Mouse (Mus musculus) thymus, postnatal 36 days (tissue): Measurements from ENCODE around the gene Eef1a2.
A peak's percentile ranks its signal among the peaks of the same experiment; 100 is the strongest.
"Not testable (repeated sequence)": the region's sequence is repeated elsewhere in the genome, so short reads cannot be mapped to it uniquely, and the experiment has no call there.

Experiments
- DNase-seq, 2 experiments: peaks; one replicate each; pipeline ENCODE4 v3.0.0; 2022; ENCODE audit warnings: mixed read lengths in 2 of 2

The Eef1a2 gene

DNA sequence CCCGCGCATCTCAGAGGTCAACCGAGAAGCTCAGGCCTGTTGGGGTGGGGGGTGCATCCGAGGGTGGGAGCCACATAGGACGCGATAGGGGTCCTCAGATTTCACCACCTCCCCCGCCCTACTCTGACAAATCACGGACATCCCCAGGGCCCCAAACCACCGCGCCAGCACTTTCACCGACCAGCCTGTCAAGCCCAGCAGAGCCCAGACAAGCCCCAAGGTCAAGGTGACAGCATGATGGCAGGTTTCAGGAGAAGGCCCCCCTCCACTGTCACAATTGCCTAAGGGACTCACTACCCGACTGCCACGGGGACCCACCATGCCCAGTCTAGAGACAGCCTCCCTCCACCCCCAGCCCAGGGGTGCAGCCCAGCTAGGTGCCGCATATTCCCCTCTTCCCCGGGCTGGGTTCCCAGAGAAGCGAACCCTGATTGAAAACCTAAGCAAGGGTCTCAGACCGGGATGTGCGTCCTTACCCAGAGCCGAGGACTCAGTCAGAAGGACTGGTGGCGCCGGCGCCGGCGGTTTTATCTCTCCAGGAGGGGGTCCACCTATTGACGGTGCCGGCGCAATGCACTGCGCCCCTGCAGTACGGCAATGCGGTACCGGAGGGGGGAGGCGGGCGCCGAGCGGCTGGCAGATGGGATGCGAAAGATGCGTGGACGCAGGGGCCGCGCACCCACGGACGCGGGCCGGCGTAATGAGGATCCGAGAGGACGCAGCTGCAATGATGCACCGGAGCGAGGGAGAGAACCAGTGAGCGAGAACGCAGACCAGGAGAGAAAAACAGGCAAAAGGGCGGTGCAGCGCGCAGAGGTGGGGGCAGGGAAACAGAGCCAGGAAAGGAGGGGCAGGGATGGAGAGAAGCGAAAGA, at the start of gene Eef1a2:
Gene Eef1a2, minus strand, starts transcription at position 767 of the 874 bp plus-strand sequence.
- DNase-seq: no peak

DNA sequence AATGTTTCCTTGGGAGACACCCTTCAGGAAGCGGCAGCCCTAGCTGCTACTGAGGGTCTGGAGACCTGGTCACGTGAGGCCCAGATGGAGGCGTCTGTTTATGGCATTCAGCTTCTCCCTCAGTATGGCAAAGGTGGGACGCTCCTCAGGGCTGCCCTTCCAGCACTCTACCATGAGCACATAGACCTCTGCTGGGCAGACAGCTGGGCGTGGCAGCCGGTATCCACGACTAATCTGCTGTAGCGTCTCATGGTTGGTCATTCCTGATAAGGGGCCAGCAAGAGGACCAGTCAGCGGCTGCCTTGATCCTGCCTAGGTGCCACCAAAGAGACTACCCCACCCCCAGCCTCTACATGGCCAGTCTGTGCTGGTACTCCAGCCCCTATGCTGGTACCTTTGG, 49.3 kb upstream of the Eef1a2 start:
- DNase-seq: no peak

- DNase-seq: no peak
Measured at GRCm38 (mm10) chr2:181205678-181206077, 48.9 kb upstream of the Eef1a2 start.

GRCm38 (mm10) chr2:181202886-181203285, 46.1 kb upstream of the Eef1a2 start:
- DNase-seq: no peak

GRCm38 (mm10) chr2:181202422-181202821, 45.6 kb upstream of the Eef1a2 start, which contains the start of gene Ptk6:
Gene Ptk6 (minus strand): TSS chr2:181202789.
- no peak for DNase-seq

DNA sequence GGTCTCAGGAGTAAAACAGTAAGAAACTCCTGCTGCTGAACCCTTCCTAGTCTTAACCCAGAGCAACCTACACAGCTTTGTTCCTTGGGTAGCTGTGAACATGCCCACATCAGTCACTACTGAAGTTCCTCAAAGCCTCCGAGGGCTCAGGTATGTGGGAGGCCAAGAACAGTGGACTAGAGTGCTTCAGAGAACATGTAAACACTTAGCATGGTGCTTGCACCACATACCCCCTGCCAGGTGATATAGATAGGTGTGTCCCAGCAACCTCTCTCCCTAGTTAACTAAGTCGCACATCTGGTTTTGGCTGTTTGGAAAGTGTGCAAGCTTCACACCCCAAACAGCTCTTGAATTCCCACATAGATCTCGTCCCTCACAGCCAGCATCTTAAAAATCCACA, 44.8 kb upstream of the Eef1a2 start:
- no peak for DNase-seq

DNA sequence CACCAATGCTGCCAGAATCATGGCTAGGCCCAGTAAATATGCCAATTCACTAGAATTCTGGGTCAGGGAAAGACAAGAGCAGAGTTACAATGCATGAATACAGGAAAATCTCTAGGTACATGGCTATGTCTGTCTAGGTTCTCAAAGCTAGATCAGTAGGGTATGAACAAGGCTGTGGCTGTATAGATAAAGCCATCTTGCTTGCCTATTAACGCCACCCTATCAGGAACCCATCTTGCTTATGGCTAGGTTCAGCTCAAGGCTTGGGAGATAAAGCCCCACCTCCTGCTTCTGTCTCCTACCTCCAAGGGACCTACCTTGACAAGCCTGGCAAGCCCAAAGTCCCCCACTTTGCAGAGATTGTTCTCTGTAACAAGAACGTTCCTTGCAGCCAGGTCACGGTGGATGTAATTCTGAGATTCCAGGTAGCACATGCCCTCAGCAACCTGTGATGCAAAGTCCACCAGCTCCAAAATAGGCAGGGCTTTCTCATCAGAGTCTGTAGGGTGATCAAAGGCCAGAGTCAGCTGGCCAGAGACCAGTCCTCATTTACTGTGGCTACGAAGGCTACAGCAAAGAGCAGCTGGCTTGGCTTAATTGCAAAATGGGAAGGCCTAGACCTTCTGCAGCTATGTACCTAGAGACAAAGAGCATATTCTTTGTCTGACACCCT, 40.0 kb upstream of the Eef1a2 start:
- no peak for DNase-seq

GRCm38 (mm10) chr2:181193044-181193443, 36.2 kb upstream of the Eef1a2 start:
- no peak for DNase-seq

DNA sequence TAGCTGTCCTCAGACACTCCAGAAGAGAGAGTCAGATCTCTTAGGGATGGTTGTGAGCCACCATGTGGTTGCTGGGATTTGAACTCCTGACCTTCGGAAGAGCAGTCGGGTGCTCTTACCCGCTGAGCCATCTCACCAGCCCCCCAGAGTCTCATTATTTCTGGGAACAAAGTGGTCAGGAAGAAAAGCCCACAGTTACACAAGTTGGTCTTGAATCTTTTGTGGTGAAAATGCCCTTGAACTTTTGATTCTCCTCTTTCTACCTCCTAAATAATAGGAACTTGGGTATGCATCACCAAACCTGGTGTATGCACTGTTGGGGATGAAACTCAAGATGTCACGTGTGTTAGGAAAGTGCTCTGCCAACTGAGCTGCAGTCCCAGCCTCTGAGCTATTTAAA, 35.1 kb upstream of the Eef1a2 start:
- DNase-seq: no peak

- not testable (repeated sequence) for DNase-seq
Measured at GRCm38 (mm10) chr2:181191385-181191784, 34.6 kb upstream of the Eef1a2 start.

- no peak for DNase-seq
Measured at GRCm38 (mm10) chr2:181189321-181189720, 32.5 kb upstream of the Eef1a2 start.

DNA sequence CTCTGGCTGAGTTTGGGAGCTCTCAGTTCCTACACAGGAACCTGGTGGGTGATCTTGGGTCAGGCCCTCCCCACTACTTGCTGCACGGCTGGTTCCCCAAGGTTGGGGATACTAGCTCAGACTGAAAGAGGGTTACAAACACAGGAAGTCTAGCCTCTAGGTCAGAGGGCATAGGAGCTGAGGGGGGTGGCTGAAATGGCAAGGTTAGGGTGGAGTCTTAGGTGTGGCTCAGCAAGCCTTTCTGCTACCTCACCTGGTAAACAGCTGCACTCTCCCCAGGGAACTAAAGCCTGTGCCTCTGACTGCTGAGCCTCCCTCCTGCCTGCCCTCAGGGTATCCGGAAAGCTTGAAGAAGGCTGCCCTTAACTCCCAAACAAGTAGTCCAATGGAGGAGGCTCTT, 31.9 kb upstream of the Eef1a2 start:
- peak; percentile 6 to 28 for DNase-seq

- peak; percentile 94 to 97 for DNase-seq
Measured at GRCm38 (mm10) chr2:181187121-181188000, 30.5 kb upstream of the Eef1a2 start, which contains the start of gene Ppdpf. Gene Ppdpf (plus strand): TSS chr2:181187247.

DNA sequence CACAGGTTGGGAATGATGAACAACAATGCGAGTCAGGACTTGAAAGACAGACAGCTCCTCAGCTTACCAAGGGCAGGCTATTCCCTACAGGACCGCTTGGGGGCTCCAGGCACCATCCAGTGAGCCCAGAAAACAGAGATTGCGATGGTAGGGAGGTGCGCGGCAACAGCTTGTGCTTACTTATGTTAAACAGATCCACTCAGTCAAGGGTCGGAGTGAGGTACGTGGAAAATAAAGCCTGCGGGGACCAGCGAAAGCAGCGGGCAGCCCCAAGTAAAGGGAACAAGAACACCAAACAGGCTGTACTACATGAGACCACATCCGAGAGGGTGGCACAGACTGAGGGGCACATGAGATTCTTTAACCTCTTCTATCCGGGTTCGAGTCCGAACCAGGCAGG, 29.8 kb upstream of the Eef1a2 start:
- peak; percentile 87 for DNase-seq

DNA sequence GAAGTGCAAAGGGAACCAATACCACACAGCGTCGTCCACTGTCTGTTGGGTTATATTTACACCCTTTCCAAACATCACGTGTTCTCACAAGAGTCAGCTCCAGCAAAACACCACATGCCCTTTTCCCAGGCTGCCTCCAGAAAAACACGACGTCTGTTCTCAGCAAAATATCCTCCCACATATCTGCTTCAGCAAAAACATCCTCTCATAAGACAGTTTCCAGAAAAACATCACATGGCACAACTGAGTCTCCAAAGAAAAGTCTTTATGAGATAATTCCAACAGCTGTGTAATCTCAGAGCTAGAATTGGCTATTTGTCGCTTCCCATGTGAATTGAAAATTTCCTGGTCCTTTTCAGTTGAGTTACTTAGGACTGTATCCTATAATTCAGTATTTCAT, 24.1 kb upstream of the Eef1a2 start:
- DNase-seq: no peak

GRCm38 (mm10) chr2:181178471-181178870, 21.7 kb upstream of the Eef1a2 start:
- DNase-seq: no peak

GRCm38 (mm10) chr2:181178015-181178414, 21.2 kb upstream of the Eef1a2 start:
- no peak for DNase-seq

DNA sequence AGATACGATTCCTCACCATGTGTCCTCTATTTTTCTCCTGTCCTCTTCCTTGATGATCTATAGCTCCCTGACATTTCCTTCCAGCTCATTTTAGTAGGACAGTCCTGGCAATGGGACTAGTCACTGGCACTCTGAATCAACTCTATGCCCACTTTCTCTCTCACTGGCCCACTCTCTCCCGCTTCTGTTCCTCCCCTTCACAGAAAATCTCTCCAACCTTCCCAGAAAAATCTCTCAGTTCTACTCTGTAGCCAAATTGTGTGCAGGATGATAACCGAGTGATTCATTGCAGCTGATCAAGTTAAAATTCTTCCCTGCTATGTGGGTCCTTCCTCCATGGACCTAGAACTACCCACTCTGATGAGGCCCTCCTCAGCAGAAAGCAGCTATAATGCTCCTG, 17.8 kb upstream of the Eef1a2 start:
- no peak for DNase-seq

DNA sequence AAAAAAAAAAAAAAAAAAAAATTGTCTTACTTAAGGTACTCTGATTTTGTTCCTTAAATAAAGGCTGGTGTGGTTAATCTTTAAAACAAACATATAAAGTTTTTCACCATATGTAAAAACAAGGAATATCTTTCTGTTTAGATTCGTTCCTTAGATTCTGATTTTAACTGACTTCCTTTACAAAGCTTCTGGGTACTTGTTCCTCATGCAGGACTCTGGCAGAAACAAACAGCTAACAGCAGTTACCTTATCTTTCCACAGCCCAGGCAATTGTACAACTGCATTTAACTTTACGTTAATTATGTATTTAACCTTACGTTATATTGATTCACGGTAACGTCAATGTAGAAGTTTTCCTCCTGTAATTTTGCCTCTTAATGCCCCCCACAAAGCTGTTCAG, 9.7 kb upstream of the Eef1a2 start:
- no peak for DNase-seq

DNA sequence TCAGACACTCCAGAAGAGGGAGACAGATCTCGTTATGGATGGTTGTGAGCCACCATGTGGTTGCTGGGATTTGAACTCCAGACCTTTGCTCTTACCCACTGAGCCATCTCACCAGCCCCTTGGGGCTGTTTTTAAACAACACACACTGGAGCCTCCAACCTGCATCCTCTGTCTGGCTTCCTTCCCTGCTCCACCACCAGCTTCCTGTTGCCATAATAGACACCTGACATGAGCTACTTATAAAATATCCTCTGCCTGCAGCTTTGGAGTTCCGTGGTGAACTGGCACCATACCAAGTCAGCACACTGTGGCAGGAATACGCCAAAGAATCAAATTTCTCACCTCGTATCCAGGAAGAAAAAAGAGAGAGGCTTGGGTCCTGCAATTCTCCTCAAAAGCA, 4.0 kb upstream of the Eef1a2 start:
- no peak for DNase-seq

GRCm38 (mm10) chr2:181159771-181160170, 3.0 kb upstream of the Eef1a2 start:
- no peak for DNase-seq

GRCm38 (mm10) chr2:181159091-181159514, 2.3 kb upstream of the Eef1a2 start:
- DNase-seq: no peak

GRCm38 (mm10) chr2:181158471-181158870, 1.7 kb upstream of the Eef1a2 start:
- DNase-seq: no peak
